Mouse (Mus musculus): ENCODE data around the gene Olfr895. TPM values are rescaled to one million over a fixed set of nuclear protein-coding genes. Genes with fewer than 3 reads are reported as not detected.

Gene Olfr895
- not detected in 2 replicates for polyA plus RNA-seq (2015; fragmentation: Nextera tagmentation; extraction: Ambion mirVana)

DNA sequence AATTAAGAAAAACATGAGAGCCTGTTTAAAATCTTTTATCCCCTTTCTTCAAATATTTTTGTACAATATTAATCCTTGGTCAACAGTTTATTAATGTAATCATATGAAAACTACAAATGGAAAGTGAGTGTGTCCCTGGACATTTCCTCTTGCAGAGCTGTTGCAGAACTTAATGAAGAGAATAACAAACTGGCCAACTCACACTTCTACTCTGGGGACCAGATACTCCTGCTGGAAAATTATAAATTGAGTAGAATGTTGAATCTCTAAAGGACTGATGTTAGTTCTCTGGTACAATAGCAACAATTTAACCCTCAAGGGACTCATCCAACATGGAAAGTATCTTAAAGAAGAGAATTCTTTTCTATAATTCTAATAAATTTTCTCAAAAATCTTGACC lies at the start of gene Olfr895:
Olfr895 (plus strand) TSS at position 301 of the 400 bp plus-strand sequence.
- H3K9me3 ChIP-seq (ENCODE audit: low read length), result no peaks in the 10 kb centered on the region
- DNase-seq (ENCODE audit: low spot score) (no peak), ATAC-seq (no peak)
- no peaks in the 10 kb centered on the region for H3K27me3 ChIP-seq (replicated peaks; ENCODE audit: insufficient read depth, low read length)
- no peaks in the 10 kb centered on the region for H3K36me3 ChIP-seq (ENCODE audit: insufficient read depth, low read length)
- TF ChIP-seq CTCF (IDR thresholded peaks at IDR 0.05), result no peak
- no peak for TF ChIP-seq EP300 (IDR thresholded peaks at IDR 0.05)
- no peak within 1 kb of the TSS for H3K9ac ChIP-seq (replicated peaks; ENCODE audit: low read depth)
- H3K4me2 ChIP-seq (replicated peaks; ENCODE audit: low read depth, low read length), result no peak within 1 kb of the TSS
- H3K27ac ChIP-seq (ENCODE audit: low read length), result no peak within 1 kb of the TSS
- no peaks in the 10 kb centered on the region for H3K4me1 ChIP-seq (ENCODE audit: insufficient read depth, low read depth, low read length)
- H3K4me3 ChIP-seq (ENCODE audit: low read depth, low read length), result no peak within 1 kb of the TSS

DNA sequence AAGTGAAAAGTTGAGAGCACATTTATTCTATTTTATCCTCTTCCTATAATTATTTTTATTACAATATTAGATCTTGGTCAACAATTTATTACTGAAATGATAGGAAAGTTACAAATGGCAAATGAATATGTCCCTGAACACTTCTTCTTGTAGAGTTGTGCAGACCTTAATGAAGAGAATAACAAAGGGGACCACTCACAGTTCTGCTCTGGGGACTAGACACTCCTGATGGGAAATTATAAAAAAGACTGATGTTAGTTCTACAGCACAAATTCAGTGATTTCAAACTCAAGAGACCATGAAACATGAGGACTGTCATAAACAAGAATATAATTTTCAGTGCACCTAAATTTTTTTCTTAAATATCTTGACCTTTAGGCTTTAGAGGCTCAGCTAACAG lies 15.2 kb upstream of the Olfr895 start, which contains the start of gene Olfr143:
Olfr143 (plus strand) TSS at position 301 of the 400 bp plus-strand sequence.
- H3K27me3 ChIP-seq (replicated peaks; ENCODE audit: insufficient read depth, low read length), result no peaks in the 10 kb centered on the region
- H3K4me2 ChIP-seq (replicated peaks; ENCODE audit: low read depth, low read length), result no peak within 1 kb of the TSS
- no peaks in the 10 kb centered on the region for H3K9me3 ChIP-seq (ENCODE audit: low read length)
- H3K27ac ChIP-seq (ENCODE audit: low read length), result no peak within 1 kb of the TSS
- no peak within 1 kb of the TSS for H3K9ac ChIP-seq (replicated peaks; ENCODE audit: low read depth)
- H3K4me3 ChIP-seq (ENCODE audit: low read depth, low read length), result no peak within 1 kb of the TSS
- no peaks in the 10 kb centered on the region for H3K4me1 ChIP-seq (ENCODE audit: insufficient read depth, low read depth, low read length)
- DNase-seq (ENCODE audit: low spot score), result no peak
- TF ChIP-seq CTCF (IDR thresholded peaks at IDR 0.05) (no peak), EP300 (IDR thresholded peaks at IDR 0.05) (no peak)
- ATAC-seq, result no peak
- H3K36me3 ChIP-seq (ENCODE audit: insufficient read depth, low read length), result no peaks in the 10 kb centered on the region

DNA sequence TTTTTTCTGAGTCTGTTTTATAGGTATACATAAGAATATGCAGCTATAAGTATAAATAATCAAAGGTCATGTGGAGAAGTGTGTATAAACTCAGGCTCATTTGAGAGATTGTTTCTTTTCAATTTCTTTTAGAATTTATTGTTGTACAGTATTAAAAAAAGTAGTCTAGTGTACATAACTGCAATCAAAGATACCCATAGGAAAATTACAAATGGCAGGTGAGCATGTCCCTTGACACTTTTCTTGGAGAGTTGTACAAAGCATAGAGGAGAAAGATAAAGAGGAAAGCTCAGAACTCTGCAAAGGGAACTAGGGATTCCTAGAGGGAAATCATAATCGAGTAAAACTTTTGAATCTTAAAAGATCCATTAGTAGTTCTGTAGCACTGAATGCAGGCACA lies 23.2 kb downstream of the Olfr895 start, which contains the start of gene Olfr896-ps1:
Olfr896-ps1 (plus strand) TSS at position 301 of the 400 bp plus-strand sequence.
- no peaks in the 10 kb centered on the region for H3K36me3 ChIP-seq (ENCODE audit: insufficient read depth, low read length)
- WGBS, result 80% methylated on average over 1 of the region's 1 CpGs
- DNase-seq (ENCODE audit: low spot score), result no peak
- H3K9me3 ChIP-seq (ENCODE audit: low read length), result no peaks in the 10 kb centered on the region
- no peak for ATAC-seq
- no peak within 1 kb of the TSS for H3K4me2 ChIP-seq (replicated peaks; ENCODE audit: low read depth, low read length)
- H3K9ac ChIP-seq (replicated peaks; ENCODE audit: low read depth), result no peak within 1 kb of the TSS
- TF ChIP-seq EP300 (IDR thresholded peaks at IDR 0.05) (no peak), CTCF (IDR thresholded peaks at IDR 0.05) (no peak)
- H3K4me1 ChIP-seq (ENCODE audit: insufficient read depth, low read depth, low read length), result no peaks in the 10 kb centered on the region
- H3K27ac ChIP-seq (ENCODE audit: low read length), result no peak within 1 kb of the TSS
- no peak within 1 kb of the TSS for H3K4me3 ChIP-seq (ENCODE audit: low read depth, low read length)
- H3K27me3 ChIP-seq (replicated peaks; ENCODE audit: insufficient read depth, low read length), result no peaks in the 10 kb centered on the region

Other genes with a start within 250 kb of the Olfr895 start
- gene Olfr883, start 242.0 kb upstream of the Olfr895 start, polyA plus RNA-seq (2015; fragmentation: Nextera tagmentation; extraction: Ambion mirVana), result not detected in 2 replicates
- gene Olfr884, start 221.3 kb upstream of the Olfr895 start, polyA plus RNA-seq (2015; fragmentation: Nextera tagmentation; extraction: Ambion mirVana), result not detected in 2 replicates
- gene Olfr885, start 206.5 kb upstream of the Olfr895 start, polyA plus RNA-seq (2015; fragmentation: Nextera tagmentation; extraction: Ambion mirVana), result not detected in 2 replicates
- gene Olfr887, start 183.8 kb upstream of the Olfr895 start, polyA plus RNA-seq (2015; fragmentation: Nextera tagmentation; extraction: Ambion mirVana), result not detected in 2 replicates
- not detected in 2 replicates for gene Olfr888, start 159.7 kb upstream of the Olfr895 start, polyA plus RNA-seq (2015; fragmentation: Nextera tagmentation; extraction: Ambion mirVana)
- 0.02 and 0.04 TPM in 2 replicates for gene Olfr889, start 152.7 kb upstream of the Olfr895 start, polyA plus RNA-seq (2015; fragmentation: Nextera tagmentation; extraction: Ambion mirVana)
- not detected in 2 replicates for gene Olfr890, start 125.3 kb upstream of the Olfr895 start, polyA plus RNA-seq (2015; fragmentation: Nextera tagmentation; extraction: Ambion mirVana)
- gene Olfr891, start 87.0 kb upstream of the Olfr895 start, polyA plus RNA-seq (2015; fragmentation: Nextera tagmentation; extraction: Ambion mirVana), result not detected in 2 replicates
- not detected in 2 replicates for gene Olfr893, start 59.5 kb upstream of the Olfr895 start, polyA plus RNA-seq (2015; fragmentation: Nextera tagmentation; extraction: Ambion mirVana)
- not detected in 2 replicates for gene Olfr894, start 49.8 kb upstream of the Olfr895 start, polyA plus RNA-seq (2015; fragmentation: Nextera tagmentation; extraction: Ambion mirVana)
- gene Olfr143, start 15.1 kb upstream of the Olfr895 start, polyA plus RNA-seq (2015; fragmentation: Nextera tagmentation; extraction: Ambion mirVana), result not detected in 2 replicates
- gene Olfr896-ps1, start 23.3 kb downstream of the Olfr895 start, polyA plus RNA-seq (2015; fragmentation: Nextera tagmentation; extraction: Ambion mirVana), result not detected in 2 replicates
- not detected in 2 replicates for gene Olfr25, start 61.2 kb downstream of the Olfr895 start, polyA plus RNA-seq (2015; fragmentation: Nextera tagmentation; extraction: Ambion mirVana)
- gene Olfr898, start 80.6 kb downstream of the Olfr895 start, polyA plus RNA-seq (2015; fragmentation: Nextera tagmentation; extraction: Ambion mirVana), result not detected in 2 replicates
- not detected in 2 replicates for gene Olfr250, start 99.0 kb downstream of the Olfr895 start, polyA plus RNA-seq (2015; fragmentation: Nextera tagmentation; extraction: Ambion mirVana)
- not detected in 2 replicates for gene Olfr251, start 109.2 kb downstream of the Olfr895 start, polyA plus RNA-seq (2015; fragmentation: Nextera tagmentation; extraction: Ambion mirVana)
- gene Olfr147, start 133.8 kb downstream of the Olfr895 start, polyA plus RNA-seq (2015; fragmentation: Nextera tagmentation; extraction: Ambion mirVana), result not detected in 2 replicates
- gene Olfr901, start 161.6 kb downstream of the Olfr895 start, polyA plus RNA-seq (2015; fragmentation: Nextera tagmentation; extraction: Ambion mirVana), result not detected in 2 replicates
- gene Olfr902, start 179.8 kb downstream of the Olfr895 start, polyA plus RNA-seq (2015; fragmentation: Nextera tagmentation; extraction: Ambion mirVana), result not detected in 2 replicates
- gene Olfr904, start 195.3 kb downstream of the Olfr895 start, polyA plus RNA-seq (2015; fragmentation: Nextera tagmentation; extraction: Ambion mirVana), result not detected in 2 replicates
- gene Olfr905, start 203.3 kb downstream of the Olfr895 start, polyA plus RNA-seq (2015; fragmentation: Nextera tagmentation; extraction: Ambion mirVana), result not detected in 2 replicates
- not detected in 2 replicates for gene Olfr906, start 219.2 kb downstream of the Olfr895 start, polyA plus RNA-seq (2015; fragmentation: Nextera tagmentation; extraction: Ambion mirVana)
- not detected in 2 replicates for gene Olfr907, start 227.9 kb downstream of the Olfr895 start, polyA plus RNA-seq (2015; fragmentation: Nextera tagmentation; extraction: Ambion mirVana)

Measured in lung, postnatal 0 days (tissue).